Mouse (Mus musculus): ENCODE measurements around the gene Notch2. TPM values are rescaled to one million over a fixed set of nuclear protein-coding genes. Genes with fewer than 3 reads are reported as not detected.

The Notch2 gene
- polyA plus RNA-seq, 1 experiment = 22.9 TPM

DNA sequence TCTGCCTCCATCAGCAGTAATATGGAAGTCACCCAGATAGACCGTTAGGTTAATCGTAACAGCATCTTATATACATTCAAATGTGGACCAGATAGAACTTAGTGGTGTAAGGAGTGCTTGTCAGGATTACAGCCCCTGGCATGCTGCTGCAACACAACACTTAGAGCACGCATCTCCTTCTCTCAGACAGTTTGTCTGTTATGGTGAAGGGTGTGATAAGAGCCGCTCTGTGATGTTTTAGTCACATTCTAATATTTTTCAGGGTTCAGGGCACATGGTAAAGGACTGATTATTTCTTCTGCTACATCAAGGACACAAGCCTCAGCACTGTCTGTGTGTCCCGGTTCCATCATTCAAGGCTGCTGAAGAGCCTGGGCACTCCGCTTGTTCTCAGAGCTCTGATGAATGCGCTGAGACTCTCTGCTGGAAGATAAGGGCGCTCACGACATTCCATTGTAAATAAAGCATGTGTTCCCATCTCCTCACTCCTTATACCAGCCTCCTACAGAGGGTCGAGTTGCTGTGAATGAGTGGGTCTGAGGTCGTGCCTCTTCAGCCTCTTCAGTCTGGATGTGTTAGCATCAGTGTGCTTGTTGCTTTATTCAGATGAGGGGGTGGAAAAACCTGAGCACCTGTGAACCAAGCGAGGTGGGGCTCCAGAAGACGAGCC lies 48.5 kb downstream of the Notch2 start:
- TF ChIP-seq CTCF (IDR thresholded peaks at IDR 0.05; ENCODE audit: control insufficient read depth, insufficient read depth, low read length) (no peak), POLR2A (IDR thresholded peaks at IDR 0.05; ENCODE audit: borderline replicate concordance, control insufficient read depth, low read depth, low read length) (no peak)
- Histone ChIP-seq H3K4me3 (replicated peaks; ENCODE audit: control insufficient read depth, low read depth, low read length) (no peak overlapping the region), H3K4me1 (ENCODE audit: control insufficient read depth, insufficient read depth, low read length) (peaks cover 13% of the 10 kb centered on the region), H3K27ac (ENCODE audit: control insufficient read depth, insufficient read depth, low read depth, low read length, poor library complexity) (peak overlapping the region; percentile 39)
- 49% methylated on average over 13 of the region's 13 CpGs for WGBS

DNA sequence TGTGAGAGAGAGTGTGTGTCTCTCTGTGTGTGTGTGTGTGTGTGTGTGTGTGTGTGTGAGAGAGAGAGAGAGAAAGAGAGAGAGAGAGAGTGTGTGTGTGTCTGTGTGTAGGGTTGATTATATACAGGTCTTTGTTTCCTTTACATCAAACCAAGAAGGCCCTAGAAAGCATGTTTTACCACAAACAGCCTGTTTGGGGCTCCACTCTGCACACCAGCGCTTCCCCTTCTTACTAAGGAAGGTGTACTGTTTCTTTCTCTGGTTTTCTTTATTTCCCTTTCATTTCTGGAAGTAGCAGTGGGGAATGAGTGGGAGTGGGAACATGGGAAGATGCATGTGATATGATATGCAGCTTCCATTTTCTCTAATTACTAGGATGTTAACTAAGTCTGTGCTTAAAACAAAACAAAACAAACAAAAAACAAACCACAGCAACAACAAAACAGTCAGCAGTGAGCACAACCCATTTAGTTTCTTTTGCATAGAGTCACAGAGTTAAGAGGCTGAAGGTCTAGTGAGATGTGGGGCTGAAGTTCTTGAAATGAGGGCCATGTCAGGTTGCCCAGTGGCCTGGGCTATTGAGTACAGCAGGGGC lies 49.4 kb downstream of the Notch2 start:
- H3K4me3 ChIP-seq (replicated peaks; ENCODE audit: control insufficient read depth, low read depth, low read length) = no peak overlapping the region
- peak overlapping the region; percentile 67; the same call in 1 of the 2 replicates for H3K27ac ChIP-seq (ENCODE audit: control insufficient read depth, insufficient read depth, low read depth, low read length, poor library complexity)
- peaks cover 11% of the 10 kb centered on the region for H3K4me1 ChIP-seq (ENCODE audit: control insufficient read depth, insufficient read depth, low read length)
- TF ChIP-seq CTCF (IDR thresholded peaks at IDR 0.05; ENCODE audit: control insufficient read depth, insufficient read depth, low read length) = no peak
- TF ChIP-seq POLR2A (IDR thresholded peaks at IDR 0.05; ENCODE audit: borderline replicate concordance, control insufficient read depth, low read depth, low read length) = no peak
- 7% methylated on average over 1 of the region's 1 CpGs for WGBS

DNA sequence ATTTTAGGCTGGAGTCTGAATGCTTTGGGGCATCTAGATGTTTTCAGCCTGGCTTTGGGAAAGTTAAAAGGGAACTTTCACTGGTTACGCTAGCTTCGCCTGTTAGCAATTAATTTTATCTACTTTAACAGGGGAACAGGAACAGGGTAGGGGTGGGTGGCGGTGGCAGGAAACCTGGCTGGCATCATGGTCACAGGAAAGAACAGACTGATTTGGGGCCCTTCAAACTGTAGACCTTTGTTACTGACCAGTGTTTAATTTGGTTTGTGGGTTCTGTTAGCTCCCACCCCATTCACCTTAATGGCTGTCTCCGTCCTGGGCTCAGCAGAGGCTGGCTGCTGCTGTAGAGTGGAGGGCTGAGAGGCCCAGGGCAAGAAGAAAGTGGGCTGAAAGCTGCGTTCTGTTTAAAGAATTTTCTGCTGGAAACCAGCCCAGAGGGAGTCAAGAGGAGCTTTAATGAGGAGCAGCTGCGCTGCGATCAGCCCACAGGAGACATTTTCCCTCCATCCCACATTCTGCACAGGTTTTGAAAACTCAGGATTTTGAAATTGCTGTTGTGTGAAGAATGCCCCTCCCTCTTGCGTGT lies 50.0 kb downstream of the Notch2 start:
- H3K27ac ChIP-seq (ENCODE audit: control insufficient read depth, insufficient read depth, low read depth, low read length, poor library complexity) = peak overlapping the region; percentile 67

DNA sequence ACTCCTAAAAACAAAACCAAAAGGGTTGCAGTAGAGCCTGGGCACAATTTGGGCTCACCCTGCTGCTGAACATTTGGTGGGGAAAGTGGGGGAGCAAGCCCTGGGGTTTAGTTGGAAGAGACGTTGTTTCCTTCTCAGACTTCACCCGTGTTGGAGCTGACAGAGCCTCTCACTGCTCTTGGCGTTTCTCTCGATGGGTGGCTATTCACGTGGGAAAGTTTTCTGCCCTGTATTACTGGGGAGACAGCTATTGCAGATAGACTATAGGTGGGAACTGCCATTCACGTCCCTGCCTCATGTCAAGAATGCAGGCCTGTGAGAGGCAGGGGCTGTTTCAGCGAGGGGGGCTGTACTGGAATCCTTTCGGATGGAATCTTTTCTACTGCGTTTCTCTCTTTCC lies 50.5 kb downstream of the Notch2 start:
- no peak overlapping the region; the same call in 1 of the 2 replicates for H3K27ac ChIP-seq (ENCODE audit: control insufficient read depth, insufficient read depth, low read depth, low read length, poor library complexity)
- no peak overlapping the region for H3K4me3 ChIP-seq (replicated peaks; ENCODE audit: control insufficient read depth, low read depth, low read length)
- TF ChIP-seq POLR2A (IDR thresholded peaks at IDR 0.05; ENCODE audit: borderline replicate concordance, control insufficient read depth, low read depth, low read length) = no peak
- no peak for TF ChIP-seq CTCF (IDR thresholded peaks at IDR 0.05; ENCODE audit: control insufficient read depth, insufficient read depth, low read length)
- WGBS = 27% methylated on average over 9 of the region's 9 CpGs
- H3K4me1 ChIP-seq (ENCODE audit: control insufficient read depth, insufficient read depth, low read length) = peaks cover 11% of the 10 kb centered on the region

More for the DNA sequence above, 50.0 kb downstream of the Notch2 start:
- TF ChIP-seq CTCF (IDR thresholded peaks at IDR 0.05; ENCODE audit: control insufficient read depth, insufficient read depth, low read length) (no peak), POLR2A (IDR thresholded peaks at IDR 0.05; ENCODE audit: borderline replicate concordance, control insufficient read depth, low read depth, low read length) (no peak)
- Histone ChIP-seq H3K4me1 (ENCODE audit: control insufficient read depth, insufficient read depth, low read length) (peaks cover 11% of the 10 kb centered on the region), H3K4me3 (replicated peaks; ENCODE audit: control insufficient read depth, low read depth, low read length) (no peak overlapping the region)
- WGBS = 10% methylated on average over 8 of the region's 8 CpGs

DNA sequence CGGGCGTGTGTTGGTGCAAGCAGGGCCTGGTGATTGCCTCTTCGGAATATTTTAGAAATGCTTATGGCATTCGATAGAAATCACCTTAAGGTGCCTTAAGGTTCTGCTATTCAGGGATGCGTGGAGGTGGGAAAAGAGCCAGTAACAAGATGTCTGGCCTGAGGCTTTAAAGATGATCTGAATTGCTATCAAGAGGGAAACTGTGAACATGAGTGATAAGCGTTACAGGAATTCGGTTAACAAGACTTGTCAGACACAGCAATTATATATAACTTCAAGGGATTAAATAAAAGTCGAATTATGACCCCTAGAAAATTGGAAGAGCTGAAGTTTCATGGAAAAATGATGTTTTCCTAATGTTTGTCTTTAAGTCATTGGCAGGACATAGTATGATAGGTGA lies 51.7 kb downstream of the Notch2 start:
- no peak for TF ChIP-seq CTCF (IDR thresholded peaks at IDR 0.05; ENCODE audit: control insufficient read depth, insufficient read depth, low read length)
- no peak for TF ChIP-seq POLR2A (IDR thresholded peaks at IDR 0.05; ENCODE audit: borderline replicate concordance, control insufficient read depth, low read depth, low read length)
- H3K4me1 ChIP-seq (ENCODE audit: control insufficient read depth, insufficient read depth, low read length) = peaks cover 10% of the 10 kb centered on the region
- peak overlapping the region; percentile 38; the same call in 1 of the 2 replicates for H3K27ac ChIP-seq (ENCODE audit: control insufficient read depth, insufficient read depth, low read depth, low read length, poor library complexity)
- H3K4me3 ChIP-seq (replicated peaks; ENCODE audit: control insufficient read depth, low read depth, low read length) = no peak overlapping the region
- WGBS = 60% methylated on average over 8 of the region's 8 CpGs

DNA sequence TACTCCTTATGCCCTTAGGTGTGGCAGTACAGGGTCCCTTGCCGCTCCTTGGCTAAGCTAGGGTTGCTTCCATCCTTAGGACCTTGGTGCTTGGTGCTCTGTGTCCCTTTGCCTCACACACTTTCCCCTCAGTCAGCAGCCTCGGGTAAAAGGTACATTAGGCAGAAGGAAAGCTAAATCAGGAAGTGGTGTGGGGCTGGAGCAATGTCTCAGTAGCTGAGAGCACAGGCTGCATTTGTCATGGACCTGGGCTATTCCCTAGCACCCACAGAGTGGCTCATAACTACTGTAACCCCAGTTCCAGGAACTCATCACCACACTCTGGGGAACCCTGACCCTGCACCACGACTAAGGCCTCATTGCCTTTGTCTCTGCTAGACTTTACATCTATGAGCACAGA lies 53.1 kb downstream of the Notch2 start:
- TF ChIP-seq POLR2A (IDR thresholded peaks at IDR 0.05; ENCODE audit: borderline replicate concordance, control insufficient read depth, low read depth, low read length) (no peak), CTCF (IDR thresholded peaks at IDR 0.05; ENCODE audit: control insufficient read depth, insufficient read depth, low read length) (no peak)
- peaks cover 10% of the 10 kb centered on the region for H3K4me1 ChIP-seq (ENCODE audit: control insufficient read depth, insufficient read depth, low read length)
- no peak overlapping the region for H3K27ac ChIP-seq (ENCODE audit: control insufficient read depth, insufficient read depth, low read depth, low read length, poor library complexity)
- no peak overlapping the region for H3K4me3 ChIP-seq (replicated peaks; ENCODE audit: control insufficient read depth, low read depth, low read length)
- 28% methylated on average over 3 of the region's 3 CpGs for WGBS

DNA sequence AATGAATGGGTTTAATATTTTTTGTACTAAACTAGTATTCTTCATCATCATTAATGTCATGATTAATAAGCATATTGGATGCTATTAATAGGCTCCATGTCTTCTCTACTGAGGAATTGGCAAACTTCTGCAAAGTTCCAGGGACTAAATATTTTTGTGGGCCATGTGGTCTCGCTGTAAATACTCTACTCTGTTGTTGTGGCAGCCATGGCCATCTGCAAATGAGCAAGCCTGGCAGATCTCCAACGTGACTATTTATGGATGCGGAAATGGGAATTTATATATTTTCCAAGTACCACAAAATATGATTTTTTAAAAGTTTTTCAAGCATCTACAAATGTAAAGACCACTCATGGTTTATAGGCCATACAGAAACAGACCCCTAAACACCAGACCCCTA lies 54.1 kb downstream of the Notch2 start:
- TF ChIP-seq POLR2A (IDR thresholded peaks at IDR 0.05; ENCODE audit: borderline replicate concordance, control insufficient read depth, low read depth, low read length) (no peak), CTCF (IDR thresholded peaks at IDR 0.05; ENCODE audit: control insufficient read depth, insufficient read depth, low read length) (no peak)
- Histone ChIP-seq H3K27ac (ENCODE audit: control insufficient read depth, insufficient read depth, low read depth, low read length, poor library complexity) (no peak overlapping the region), H3K4me1 (ENCODE audit: control insufficient read depth, insufficient read depth, low read length) (peaks cover 7% of the 10 kb centered on the region), H3K4me3 (replicated peaks; ENCODE audit: control insufficient read depth, low read depth, low read length) (no peak overlapping the region)
- WGBS = 79% methylated on average over 3 of the region's 3 CpGs

DNA sequence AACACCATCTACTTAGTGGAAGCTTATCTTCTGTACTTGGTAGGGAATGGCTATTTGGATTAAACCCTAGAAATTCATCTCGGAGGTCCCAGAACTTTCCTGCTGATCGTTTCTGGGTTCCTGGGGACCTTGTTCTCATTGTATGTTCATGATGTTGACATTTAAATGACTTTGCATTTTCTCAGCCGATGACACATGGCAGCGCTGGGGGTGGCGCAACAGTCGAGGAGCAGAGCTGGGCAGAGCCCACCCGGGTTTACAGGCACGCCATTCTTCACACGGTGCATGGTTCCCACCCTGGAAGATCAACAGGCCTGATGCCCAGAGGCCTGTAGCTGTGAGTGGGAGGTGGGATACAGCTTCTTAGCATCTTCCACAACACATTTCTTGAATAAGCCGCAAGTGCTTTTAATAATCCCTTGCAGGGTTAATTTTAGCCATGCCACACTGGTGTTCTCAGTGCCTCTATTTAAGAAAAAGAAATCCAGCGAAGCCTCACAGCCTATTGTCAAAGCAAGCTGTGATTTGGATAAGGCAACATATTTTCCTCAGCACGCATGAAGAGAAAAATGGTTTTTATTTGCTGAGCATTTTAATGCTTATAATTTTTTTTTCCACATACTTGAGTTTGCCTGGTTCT lies 54.6 kb downstream of the Notch2 start:
- TF ChIP-seq POLR2A (IDR thresholded peaks at IDR 0.05; ENCODE audit: borderline replicate concordance, control insufficient read depth, low read depth, low read length) (no peak), CTCF (IDR thresholded peaks at IDR 0.05; ENCODE audit: control insufficient read depth, insufficient read depth, low read length) (no peak)
- Histone ChIP-seq H3K4me1 (ENCODE audit: control insufficient read depth, insufficient read depth, low read length) (peaks cover 7% of the 10 kb centered on the region), H3K27ac (ENCODE audit: control insufficient read depth, insufficient read depth, low read depth, low read length, poor library complexity) (no peak overlapping the region), H3K4me3 (replicated peaks; ENCODE audit: control insufficient read depth, low read depth, low read length) (no peak overlapping the region)
- WGBS = 39% methylated on average over 12 of the region's 12 CpGs

Measured in bone marrow, adult 2 months (tissue).